Mouse (Mus musculus): Measurements from ENCODE around the gene Nup153. TPM values are rescaled to one million over a fixed set of nuclear protein-coding genes. Genes with fewer than 3 reads are reported as not detected.

Nup153 gene
- total RNA-seq, 2 experiments from 2014 or later: 36.9 to 37.9 TPM

Other genes with a start within 250 kb of the Nup153 start
- 100 to 1,000 TPM; 113 to 124 TPM for gene Cap2, start 226.1 kb downstream of the Nup153 start, total RNA-seq (2021)
- 10 to 100 TPM; 37.3 to 38.5 TPM for gene Fam8a1, start 58.4 kb downstream of the Nup153 start, total RNA-seq (2021)
- gene Kif13a, start 201.9 kb upstream of the Nup153 start, total RNA-seq (2021): 100 to 1,000 TPM in 1 of 2 experiments, 10 to 100 TPM in 1; 95.6 to 104 TPM

All from heart, postnatal 14 days (tissue).